Mouse (Mus musculus): ENCODE data around the gene Tspan31. TPM values are rescaled to one million over a fixed set of nuclear protein-coding genes. Genes with fewer than 3 reads are reported as not detected.

Gene Tspan31
- total and polyA plus RNA-seq, 2 experiments from 2014 or later = 73.5 to 117 TPM

DNA sequence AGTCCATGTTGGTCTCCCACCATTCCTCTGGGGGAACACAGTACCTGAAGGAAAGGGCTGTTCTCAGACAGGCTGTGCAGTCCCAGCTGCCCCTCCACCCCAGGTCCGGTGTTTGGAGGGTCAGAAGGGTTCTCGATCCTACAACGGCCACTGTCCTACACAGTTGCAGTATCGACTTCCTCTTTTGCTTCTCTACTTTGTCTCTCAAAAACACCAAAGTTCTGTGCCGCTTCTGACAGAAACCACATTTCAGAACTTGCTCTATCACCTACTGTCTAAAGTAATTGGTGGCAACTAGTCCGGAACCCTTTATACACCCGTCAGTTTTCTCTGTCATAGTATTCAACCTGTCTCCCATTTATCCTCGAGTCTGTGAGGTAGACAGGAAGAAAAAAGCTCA lies 14.7 kb downstream of the Tspan31 start:
- no peak overlapping the region for H3K27ac ChIP-seq (ENCODE audit: low read depth)
- peaks cover 32% of the 10 kb centered on the region for H3K27me3 ChIP-seq (ENCODE audit: control insufficient read depth, insufficient read depth, low read length)
- DNase-seq (ENCODE audit: low spot score) (no peak), ATAC-seq (ENCODE audit: insufficient read depth, low read depth) (no peak)
- no peak overlapping the region for H3K4me2 ChIP-seq (ENCODE audit: low read depth, low read length)
- H3K4me3 ChIP-seq (ENCODE audit: low read depth, low read length) = no peak overlapping the region
- H3K9ac ChIP-seq (replicated peaks; ENCODE audit: low read depth, low read length) = no peak overlapping the region
- no peaks in the 10 kb centered on the region for H3K4me1 ChIP-seq (ENCODE audit: control insufficient read depth, insufficient read depth)
- no peaks in the 10 kb centered on the region for H3K36me3 ChIP-seq (replicated peaks; ENCODE audit: control insufficient read depth, insufficient read depth, low read length)
- TF ChIP-seq CTCF (IDR thresholded peaks at IDR 0.05; ENCODE audit: low read depth) (no peak), EP300 (IDR thresholded peaks at IDR 0.05; ENCODE audit: low read depth) (no peak)
- 75% methylated on average over 8 of the region's 8 CpGs for WGBS
- H3K9me3 ChIP-seq (replicated peaks; ENCODE audit: control insufficient read depth, low read length) = no peaks in the 10 kb centered on the region

DNA sequence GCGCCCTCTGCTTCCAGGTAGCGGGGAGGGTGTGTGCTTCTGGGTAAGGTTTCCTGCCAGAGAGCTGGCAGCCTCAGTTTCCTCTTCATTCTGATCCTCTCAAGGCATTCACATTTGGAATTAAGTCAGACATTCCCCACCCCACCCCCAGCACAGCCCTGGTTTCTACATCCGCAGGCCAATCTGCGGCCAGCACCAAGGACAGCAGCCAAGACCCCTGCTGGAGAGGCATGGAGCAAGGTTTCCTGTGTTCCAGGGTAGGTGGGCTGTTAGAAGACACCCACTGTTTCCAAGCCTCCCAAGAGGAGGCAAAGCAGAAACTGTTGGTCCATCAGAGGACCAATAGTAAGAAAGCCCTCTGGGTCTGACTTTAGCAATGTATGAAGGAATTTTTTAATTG lies 15.4 kb downstream of the Tspan31 start:
- Histone ChIP-seq H3K4me1 (ENCODE audit: control insufficient read depth, insufficient read depth) (no peaks in the 10 kb centered on the region), H3K27ac (ENCODE audit: low read depth) (no peak overlapping the region), H3K36me3 (replicated peaks; ENCODE audit: control insufficient read depth, insufficient read depth, low read length) (no peaks in the 10 kb centered on the region), H3K9ac (replicated peaks; ENCODE audit: low read depth, low read length) (no peak overlapping the region), H3K4me3 (ENCODE audit: low read depth, low read length) (no peak overlapping the region), H3K27me3 (ENCODE audit: control insufficient read depth, insufficient read depth, low read length) (peaks cover 32% of the 10 kb centered on the region), H3K4me2 (ENCODE audit: low read depth, low read length) (no peak overlapping the region), H3K9me3 (replicated peaks; ENCODE audit: control insufficient read depth, low read length) (no peaks in the 10 kb centered on the region)
- DNase-seq (ENCODE audit: low spot score) = no peak
- ATAC-seq (ENCODE audit: insufficient read depth, low read depth) = no peak
- TF ChIP-seq EP300 (IDR thresholded peaks at IDR 0.05; ENCODE audit: low read depth) (no peak), CTCF (IDR thresholded peaks at IDR 0.05; ENCODE audit: low read depth) (peak; percentile 6; the same call in 1 of the 2 replicates)
- WGBS = 48% methylated on average over 4 of the region's 4 CpGs

GRCm38 (mm10) chr10:127050119-127050474 lies 20.0 kb downstream of the Tspan31 start:
- Histone ChIP-seq H3K27ac (ENCODE audit: low read depth) (no peak overlapping the region), H3K4me1 (ENCODE audit: control insufficient read depth, insufficient read depth) (no peaks in the 10 kb centered on the region), H3K9ac (replicated peaks; ENCODE audit: low read depth, low read length) (no peak overlapping the region), H3K4me2 (ENCODE audit: low read depth, low read length) (no peak overlapping the region), H3K27me3 (ENCODE audit: control insufficient read depth, insufficient read depth, low read length) (peaks cover 46% of the 10 kb centered on the region), H3K4me3 (ENCODE audit: low read depth, low read length) (peak overlapping the region; percentile 25; the same call in 1 of the 2 replicates), H3K36me3 (replicated peaks; ENCODE audit: control insufficient read depth, insufficient read depth, low read length) (peaks cover under 1% of the 10 kb centered on the region; the same call in 1 of the 2 replicates), H3K9me3 (replicated peaks; ENCODE audit: control insufficient read depth, low read length) (no peaks in the 10 kb centered on the region)
- 18% methylated on average over 10 of the region's 10 CpGs for WGBS
- DNase-seq (ENCODE audit: low spot score) = no peak
- ATAC-seq (ENCODE audit: insufficient read depth, low read depth) = no peak
- TF ChIP-seq CTCF (IDR thresholded peaks at IDR 0.05; ENCODE audit: low read depth) = no peak
- no peak for TF ChIP-seq EP300 (IDR thresholded peaks at IDR 0.05; ENCODE audit: low read depth)

- Histone ChIP-seq H3K27me3 (ENCODE audit: control insufficient read depth, insufficient read depth, low read length) (peaks cover 46% of the 10 kb centered on the region), H3K4me3 (ENCODE audit: low read depth, low read length) (peak overlapping the region; percentile 25), H3K9ac (replicated peaks; ENCODE audit: low read depth, low read length) (no peak overlapping the region), H3K9me3 (replicated peaks; ENCODE audit: control insufficient read depth, low read length) (no peaks in the 10 kb centered on the region), H3K4me2 (ENCODE audit: low read depth, low read length) (peak overlapping the region; percentile 33), H3K36me3 (replicated peaks; ENCODE audit: control insufficient read depth, insufficient read depth, low read length) (peaks cover 6% of the 10 kb centered on the region; the same call in 1 of the 2 replicates), H3K4me1 (ENCODE audit: control insufficient read depth, insufficient read depth) (no peaks in the 10 kb centered on the region), H3K27ac (ENCODE audit: low read depth) (no peak overlapping the region)
- no peak for ATAC-seq (ENCODE audit: insufficient read depth, low read depth)
- DNase-seq (ENCODE audit: low spot score) = no peak
- 5% methylated on average over 29 of the region's 29 CpGs for WGBS
- TF ChIP-seq EP300 (IDR thresholded peaks at IDR 0.05; ENCODE audit: low read depth) (no peak), CTCF (IDR thresholded peaks at IDR 0.05; ENCODE audit: low read depth) (no peak)
Observed at GRCm38 (mm10) chr10:127049395-127050118, 20.5 kb downstream of the Tspan31 start.

- Histone ChIP-seq H3K4me2 (ENCODE audit: low read depth, low read length) (peak overlapping the region; percentile 33), H3K27ac (ENCODE audit: low read depth) (no peak overlapping the region), H3K9ac (replicated peaks; ENCODE audit: low read depth, low read length) (no peak overlapping the region), H3K27me3 (ENCODE audit: control insufficient read depth, insufficient read depth, low read length) (peaks cover 46% of the 10 kb centered on the region), H3K36me3 (replicated peaks; ENCODE audit: control insufficient read depth, insufficient read depth, low read length) (peaks cover 7% of the 10 kb centered on the region; the same call in 1 of the 2 replicates), H3K4me3 (ENCODE audit: low read depth, low read length) (peak overlapping the region; percentile 25), H3K9me3 (replicated peaks; ENCODE audit: control insufficient read depth, low read length) (no peaks in the 10 kb centered on the region), H3K4me1 (ENCODE audit: control insufficient read depth, insufficient read depth) (no peaks in the 10 kb centered on the region)
- TF ChIP-seq CTCF (IDR thresholded peaks at IDR 0.05; ENCODE audit: low read depth) (no peak), EP300 (IDR thresholded peaks at IDR 0.05; ENCODE audit: low read depth) (no peak)
- no peak for DNase-seq (ENCODE audit: low spot score)
- no peak for ATAC-seq (ENCODE audit: insufficient read depth, low read depth)
- 5% methylated on average over 35 of the region's 35 CpGs for WGBS
Observed at GRCm38 (mm10) chr10:127048608-127049394, 21.3 kb downstream of the Tspan31 start.
